Mouse (Mus musculus) forebrain, embryonic 13.5 days (tissue): ENCODE results near the gene Ccdc113. TPM values are rescaled to one million over a fixed set of nuclear protein-coding genes. Genes with fewer than 3 reads are reported as not detected.

Experiments
- polyA plus RNA-seq: library from polyadenylated mRNA; unstranded; fragments of >200 nt; fragmentation: Nextera tagmentation; extraction: Ambion mirVana; gene quantifications from 2 replicates; pipeline ENCODE4 v1.2.1, GENCODE M21; 2015

Gene Ccdc113
- polyA plus RNA-seq, 1 experiment from 2014 or later, result 1.2 TPM

Other genes with a start within 250 kb of the Ccdc113 start
- 0.43 and 0.57 TPM in 2 replicates for gene Cngb1, start 227.5 kb upstream of the Ccdc113 start, polyA plus RNA-seq
- 0.39 and 1.1 TPM in 2 replicates for gene Tepp, start 223.5 kb upstream of the Ccdc113 start, polyA plus RNA-seq
- gene Zfp319, start 202.1 kb upstream of the Ccdc113 start, polyA plus RNA-seq, result 15.3 and 16.0 TPM in 2 replicates
- 43.7 and 45.8 TPM in 2 replicates for gene Usb1, start 201.8 kb upstream of the Ccdc113 start, polyA plus RNA-seq
- gene Mmp15, start 181.8 kb upstream of the Ccdc113 start, polyA plus RNA-seq, result 10.9 and 11.2 TPM in 2 replicates
- gene Cfap20, start 99.2 kb upstream of the Ccdc113 start, polyA plus RNA-seq, result 144 and 148 TPM in 2 replicates
- gene Csnk2a2, start 44.0 kb upstream of the Ccdc113 start, polyA plus RNA-seq, result 11.7 and 12.7 TPM in 2 replicates
- not detected in 2 replicates for gene Prss54, start 42.3 kb downstream of the Ccdc113 start, polyA plus RNA-seq
- 19.4 and 21.3 TPM in 2 replicates for gene Gins3, start 99.4 kb downstream of the Ccdc113 start, polyA plus RNA-seq
- 76.9 and 103 TPM in 2 replicates for gene Ndrg4, start 142.9 kb downstream of the Ccdc113 start, polyA plus RNA-seq
- gene Setd6, start 181.8 kb downstream of the Ccdc113 start, polyA plus RNA-seq, result 22.3 and 30.5 TPM in 2 replicates